Mouse (Mus musculus): ENCODE data around the gene Reep1.

Reep1 gene

GRCm38 (mm10) chr6:71780431-71780830 lies 73.1 kb downstream of the Reep1 start:
- no peak for DNase-seq (ENCODE audit: low spot score)

- no peak for DNase-seq (ENCODE audit: low spot score)
Measured at GRCm38 (mm10) chr6:71783165-71783564, 75.8 kb downstream of the Reep1 start.

GRCm38 (mm10) chr6:71788348-71788747 lies 81.0 kb downstream of the Reep1 start:
- no peak for DNase-seq (ENCODE audit: low spot score)

- no peak for DNase-seq (ENCODE audit: low spot score)
Measured at GRCm38 (mm10) chr6:71791771-71792170, 84.4 kb downstream of the Reep1 start.

- no peak for DNase-seq (ENCODE audit: low spot score)
Measured at GRCm38 (mm10) chr6:71799391-71799790, 92.0 kb downstream of the Reep1 start.

DNA sequence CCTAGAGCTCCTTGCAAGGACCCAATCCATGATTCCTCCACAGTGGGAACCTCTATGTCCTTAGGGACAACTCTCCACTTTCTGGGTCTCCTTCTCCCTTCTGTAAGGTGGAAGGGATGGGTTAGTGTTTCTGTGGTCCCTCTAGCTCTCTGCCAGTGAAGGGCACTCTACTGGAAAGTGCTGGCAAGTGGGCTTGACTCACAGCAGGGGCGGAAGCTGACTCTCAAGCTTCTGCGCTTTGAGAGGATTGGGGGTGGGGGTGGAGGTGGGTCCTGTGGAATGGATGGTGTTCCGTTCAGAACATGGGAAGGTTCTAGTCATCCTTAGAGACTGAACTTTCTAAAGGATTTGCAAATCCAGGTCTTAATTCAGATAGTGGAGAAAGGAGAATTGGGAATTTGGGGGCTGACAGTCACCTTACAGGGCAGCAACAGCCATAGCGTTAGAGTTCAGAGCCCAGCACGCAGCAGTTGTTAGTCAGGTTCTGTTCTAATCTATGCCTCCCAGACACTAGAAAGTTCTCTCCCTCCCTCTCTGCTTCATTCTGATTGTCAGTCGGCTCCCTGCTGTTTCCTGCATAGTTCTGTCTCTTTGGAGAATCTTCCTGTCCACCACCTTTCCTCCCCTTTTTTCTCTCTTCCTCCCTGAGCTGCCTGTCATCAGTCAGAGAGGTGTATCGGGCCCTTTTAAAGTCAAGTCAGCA lies 93.8 kb downstream of the Reep1 start:
- no peak for DNase-seq (ENCODE audit: low spot score)

DNA sequence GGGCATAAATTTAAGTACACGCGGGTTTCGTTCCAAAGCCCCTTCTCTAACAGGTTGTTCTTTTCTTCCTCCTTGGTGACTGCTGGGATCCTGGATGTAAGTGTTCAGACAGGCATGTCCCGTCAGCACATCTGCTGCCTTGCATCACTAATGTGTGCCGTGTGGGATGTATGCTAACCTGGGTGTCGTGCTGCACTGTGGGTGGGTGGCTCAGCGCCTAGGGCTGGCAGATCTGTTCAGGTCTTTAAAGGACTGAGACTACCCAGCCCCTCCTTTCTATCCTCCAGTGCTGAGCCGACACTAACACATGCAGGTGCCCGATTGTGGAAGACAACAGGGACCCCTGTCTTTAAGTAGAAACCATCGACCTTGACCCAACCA lies 94.3 kb downstream of the Reep1 start:
- no peak for DNase-seq (ENCODE audit: low spot score)

DNA sequence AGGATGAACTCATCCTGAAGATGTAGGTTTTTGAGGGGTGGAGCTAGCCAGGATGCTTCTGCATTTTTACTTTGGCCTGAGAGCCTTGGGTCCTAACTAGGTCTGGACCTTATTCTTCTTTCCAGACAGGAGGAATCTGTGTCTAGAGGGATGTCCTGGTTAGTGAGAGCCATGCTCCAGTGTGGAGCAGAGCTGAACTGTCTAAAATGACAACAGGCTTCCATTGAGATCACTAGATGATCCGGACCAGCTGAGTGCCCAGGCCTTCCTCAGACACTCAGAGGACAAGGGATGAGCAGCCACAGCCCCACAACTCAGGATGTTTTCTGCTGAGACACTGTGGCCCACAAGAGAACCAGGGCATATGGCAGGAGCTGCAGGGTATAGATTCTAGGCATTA lies 96.2 kb downstream of the Reep1 start:
- no peak for DNase-seq (ENCODE audit: low spot score)

DNA sequence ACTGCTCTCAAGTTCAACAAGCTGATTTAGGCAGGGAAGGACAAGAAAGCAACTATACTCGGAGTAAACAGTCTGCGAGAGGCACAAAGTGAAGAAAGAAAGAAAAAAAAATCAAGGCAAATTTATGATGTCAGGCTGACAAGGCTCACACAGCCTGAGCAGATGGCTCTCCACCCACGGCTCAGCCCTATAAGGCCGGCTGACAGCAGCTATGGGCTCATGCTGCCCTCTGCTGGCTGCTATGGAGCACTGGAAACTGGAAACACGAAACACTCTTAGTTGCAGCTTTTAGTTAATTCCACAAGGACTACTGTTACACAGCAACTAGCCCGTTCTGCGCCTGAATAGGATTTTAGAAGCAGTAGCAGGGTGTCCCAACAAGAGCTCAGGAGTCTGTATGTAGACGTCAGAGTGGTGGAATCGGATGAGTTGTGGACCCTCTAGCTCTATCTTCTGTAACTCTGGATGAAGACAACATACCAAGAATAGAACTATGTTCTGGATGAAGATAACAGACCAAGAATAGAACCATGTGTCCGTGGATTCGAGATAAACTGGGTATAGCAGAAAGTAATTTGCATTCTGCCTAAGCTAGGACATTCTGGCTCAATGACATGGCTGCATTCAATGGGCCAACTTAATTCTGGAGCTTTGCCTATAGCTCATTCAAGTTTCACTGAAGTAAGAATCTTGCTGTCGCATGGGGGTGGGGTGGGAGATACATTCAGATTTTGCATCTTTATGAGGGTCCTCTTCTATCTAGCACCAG lies 96.9 kb downstream of the Reep1 start:
- DNase-seq (ENCODE audit: low spot score), result peak; percentile 89

GRCm38 (mm10) chr6:71806713-71807112 lies 99.4 kb downstream of the Reep1 start:
- no peak for DNase-seq (ENCODE audit: low spot score)

DNA sequence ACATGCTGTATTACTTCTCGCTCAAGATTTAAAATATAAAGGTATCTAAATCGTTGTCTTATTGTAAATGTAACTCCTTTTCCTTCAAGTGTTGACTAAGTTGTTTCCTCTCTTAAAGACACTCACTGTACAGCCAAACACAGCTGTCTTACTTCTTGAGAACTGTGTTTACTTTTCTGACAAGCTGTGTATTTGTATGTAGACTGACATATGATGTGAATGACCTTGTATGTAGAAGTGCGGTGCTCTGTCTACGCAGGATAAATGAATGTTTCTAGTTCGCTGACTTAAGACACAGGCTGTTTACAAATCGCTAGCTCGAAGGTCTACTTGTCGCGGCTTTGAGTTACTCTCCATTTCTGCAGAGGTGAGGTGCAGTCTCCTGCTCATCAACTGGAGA lies 102.5 kb downstream of the Reep1 start:
- no peak for DNase-seq (ENCODE audit: low spot score)

DNA sequence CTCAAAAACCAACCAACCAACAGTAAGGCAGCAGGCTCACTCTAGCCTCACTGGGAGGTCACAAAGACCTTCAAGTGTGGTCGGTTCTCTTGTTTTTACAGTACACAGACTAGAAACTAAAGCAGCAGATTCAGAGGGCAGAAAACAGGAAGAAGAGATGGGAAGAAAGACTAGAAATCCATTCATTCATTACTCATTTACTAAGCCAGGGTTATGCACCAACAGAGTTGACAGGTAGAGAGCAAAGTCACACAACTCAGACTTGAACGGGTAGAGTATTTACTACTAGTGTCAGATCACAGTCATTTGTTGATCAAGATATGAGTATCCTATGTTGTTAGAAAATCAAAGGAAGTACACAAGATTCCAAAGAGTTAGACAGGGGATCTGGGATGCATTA lies 105.5 kb downstream of the Reep1 start:
- no peak for DNase-seq (ENCODE audit: low spot score)

- no peak for DNase-seq (ENCODE audit: low spot score)
Measured at GRCm38 (mm10) chr6:71819764-71820292, 112.5 kb downstream of the Reep1 start.

GRCm38 (mm10) chr6:71823085-71823484 lies 115.7 kb downstream of the Reep1 start:
- DNase-seq (ENCODE audit: low spot score), result no peak

DNA sequence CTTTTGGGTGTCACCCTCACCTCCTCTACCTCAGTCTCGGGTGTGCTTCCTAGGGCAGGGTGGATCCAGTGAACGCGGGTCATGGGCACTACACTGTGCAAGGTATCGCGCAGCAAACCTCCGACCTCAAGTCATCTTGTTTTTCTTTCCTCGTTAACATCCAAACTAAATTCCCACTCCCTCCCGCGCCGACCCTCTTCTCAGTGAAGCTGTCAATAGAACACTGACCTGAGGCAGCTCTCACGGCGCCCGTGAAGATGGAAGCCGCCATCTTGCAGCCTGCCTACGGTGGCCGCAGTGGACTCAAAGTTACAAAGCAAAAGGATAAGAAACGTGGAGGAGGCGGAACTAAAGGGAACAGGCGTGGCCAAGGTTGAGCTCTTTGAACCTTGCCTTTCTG lies 116.1 kb downstream of the Reep1 start:
- DNase-seq (ENCODE audit: low spot score), result peak; percentile 95

GRCm38 (mm10) chr6:71823961-71824360 lies 116.6 kb downstream of the Reep1 start:
- no peak for DNase-seq (ENCODE audit: low spot score)

- no peak for DNase-seq (ENCODE audit: low spot score)
Measured at GRCm38 (mm10) chr6:71826869-71827268, 119.5 kb downstream of the Reep1 start, which contains the start of gene Mrpl35. Mrpl35 (minus strand) TSS chr6:71826969.

GRCm38 (mm10) chr6:71829768-71830167 lies 122.4 kb downstream of the Reep1 start:
- no peak for DNase-seq (ENCODE audit: low spot score)

GRCm38 (mm10) chr6:71830690-71831580 lies 123.6 kb downstream of the Reep1 start, which contains the start of gene Immt:
Immt (plus strand) TSS chr6:71831331.
- peak; percentile 97 for DNase-seq (ENCODE audit: low spot score)

- DNase-seq (ENCODE audit: low spot score), result peak; percentile 98
Measured at GRCm38 (mm10) chr6:71831581-71831960, 124.2 kb downstream of the Reep1 start.

DNA sequence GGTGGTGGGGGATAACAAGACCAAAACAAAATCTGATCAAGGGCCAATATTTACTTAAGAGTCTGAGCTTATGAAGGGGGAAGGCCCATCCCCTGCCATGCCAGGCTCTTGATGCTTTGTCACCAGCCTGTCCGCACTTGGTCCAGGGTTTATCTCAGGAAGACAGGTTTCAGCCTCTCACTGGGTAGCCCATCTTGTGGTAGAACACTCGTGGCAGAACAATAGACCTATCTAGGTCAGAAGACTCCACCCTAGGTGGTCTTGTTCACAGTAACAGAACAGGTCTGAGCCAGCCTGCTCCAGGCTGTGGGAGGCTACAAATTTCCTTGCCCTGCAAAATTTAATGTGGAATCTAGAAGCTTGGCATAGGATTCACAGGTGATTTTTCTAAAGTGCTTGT lies 129.4 kb downstream of the Reep1 start:
- no peak for DNase-seq (ENCODE audit: low spot score)

DNA sequence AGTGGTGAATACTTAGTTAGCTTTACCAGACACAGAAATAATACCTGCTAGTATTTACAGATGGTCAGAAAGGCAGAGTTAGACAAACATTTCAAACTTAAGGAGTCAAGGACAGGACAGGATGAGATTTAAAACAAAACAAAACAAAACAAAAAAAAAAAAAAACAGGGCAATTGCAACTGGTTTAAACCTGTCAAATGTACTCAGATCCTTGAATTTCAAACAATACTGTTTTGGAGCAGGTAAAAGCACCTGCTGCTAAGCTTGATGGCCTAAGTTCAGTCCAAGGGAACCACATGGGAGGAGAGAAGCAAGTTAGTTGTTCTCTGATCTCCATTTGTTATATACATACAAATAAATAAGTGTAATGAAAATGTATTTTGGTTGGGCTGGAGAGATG lies 132.5 kb downstream of the Reep1 start:
- no peak for DNase-seq (ENCODE audit: low spot score)
